Mouse (Mus musculus): Measurements from ENCODE around the gene Chmp3. TPM values are rescaled to one million over a fixed set of nuclear protein-coding genes. Genes with fewer than 3 reads are reported as not detected.

Gene Chmp3
- polyA plus RNA-seq, 1 experiment = 51.7 TPM

DNA sequence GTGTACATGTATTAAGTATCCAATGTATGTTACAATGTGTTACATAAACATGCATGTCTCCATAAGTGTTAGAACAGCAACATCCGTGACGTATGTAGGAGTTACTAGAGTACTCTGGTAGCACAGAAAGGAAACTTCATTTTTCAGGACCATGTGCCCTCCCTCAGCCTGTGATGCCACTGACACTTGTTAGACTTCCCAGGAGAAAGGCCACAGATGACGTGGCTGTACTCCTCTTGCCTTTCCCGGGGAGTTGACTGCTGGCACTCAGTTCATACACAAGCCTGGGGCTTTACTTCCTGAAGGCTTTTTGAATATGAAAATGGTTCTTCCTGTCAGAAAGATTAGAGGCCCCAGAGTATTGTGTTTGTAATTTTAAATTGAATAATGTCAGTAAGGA, 39.5 kb upstream of the Chmp3 start:
- H3K27me3 ChIP-seq (ENCODE audit: control insufficient read depth, insufficient read depth, insufficient read length) = no peaks in the 10 kb centered on the region
- H3K4me3 ChIP-seq (ENCODE audit: insufficient read depth, poor library complexity, severe bottlenecking) = no peak overlapping the region
- H3K79me2 ChIP-seq (ENCODE audit: control insufficient read depth, insufficient read depth) = no peaks in the 10 kb centered on the region
- H3K79me3 ChIP-seq (ENCODE audit: low read depth) = no peaks in the 10 kb centered on the region
- H3K36me3 ChIP-seq (ENCODE audit: control insufficient read depth, insufficient read depth) = peaks cover 3% of the 10 kb centered on the region
- no peak overlapping the region for H3ac ChIP-seq (ENCODE audit: control insufficient read depth, insufficient read length, low read depth)
- TF ChIP-seq MYOG (IDR thresholded peaks at IDR 0.05; ENCODE audit: control insufficient read depth, extremely low read depth, insufficient read length) (no peak), CEBPB (IDR thresholded peaks at IDR 0.05; ENCODE audit: low read depth) (no peak), FOSL1 (IDR thresholded peaks at IDR 0.05; ENCODE audit: insufficient read depth, low read length, poor library complexity, severe bottlenecking) (no peak), CTCF (IDR thresholded peaks at IDR 0.05; ENCODE audit: control insufficient read depth, insufficient read depth, insufficient read length) (no peak), USF1 (IDR thresholded peaks at IDR 0.05; ENCODE audit: low read depth) (no peak), MYOD1 (IDR thresholded peaks at IDR 0.05; ENCODE audit: control insufficient read depth, insufficient read length, low read depth) (no peak), MAX (IDR thresholded peaks at IDR 0.05) (no peak)

DNA sequence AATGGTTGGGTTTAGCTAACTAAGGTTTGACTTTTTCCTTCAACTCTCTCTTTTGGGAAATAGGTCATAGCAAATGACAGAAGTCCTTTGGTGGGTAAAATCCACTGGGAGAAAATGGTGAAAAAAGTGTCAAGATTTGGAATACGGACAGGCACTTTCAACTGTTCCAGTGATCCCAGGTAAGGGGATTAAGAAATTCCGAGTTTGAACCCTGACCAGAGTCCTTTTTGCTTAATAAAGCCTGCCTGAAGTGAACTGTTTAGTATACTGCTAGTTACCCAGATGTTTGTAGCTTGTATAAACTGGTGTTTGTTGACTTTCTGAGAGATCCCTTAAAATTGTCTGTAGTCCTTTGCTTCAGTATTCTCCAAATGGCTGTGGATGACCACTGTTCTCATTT, 37.9 kb upstream of the Chmp3 start:
- no peak overlapping the region for H3K4me3 ChIP-seq (ENCODE audit: insufficient read depth, poor library complexity, severe bottlenecking)
- no peak overlapping the region for H3ac ChIP-seq (ENCODE audit: control insufficient read depth, insufficient read length, low read depth)
- peaks cover 14% of the 10 kb centered on the region for H3K36me3 ChIP-seq (ENCODE audit: control insufficient read depth, insufficient read depth)
- H3K79me3 ChIP-seq (ENCODE audit: low read depth) = no peaks in the 10 kb centered on the region
- TF ChIP-seq MYOG (IDR thresholded peaks at IDR 0.05; ENCODE audit: control insufficient read depth, extremely low read depth, insufficient read length) (no peak), FOSL1 (IDR thresholded peaks at IDR 0.05; ENCODE audit: insufficient read depth, low read length, poor library complexity, severe bottlenecking) (no peak), CTCF (IDR thresholded peaks at IDR 0.05; ENCODE audit: control insufficient read depth, insufficient read depth, insufficient read length) (no peak), USF1 (IDR thresholded peaks at IDR 0.05; ENCODE audit: low read depth) (no peak), MYOD1 (IDR thresholded peaks at IDR 0.05; ENCODE audit: control insufficient read depth, insufficient read length, low read depth) (no peak), CEBPB (IDR thresholded peaks at IDR 0.05; ENCODE audit: low read depth) (no peak), MAX (IDR thresholded peaks at IDR 0.05) (no peak)
- H3K27me3 ChIP-seq (ENCODE audit: control insufficient read depth, insufficient read depth, insufficient read length) = no peaks in the 10 kb centered on the region
- no peaks in the 10 kb centered on the region for H3K79me2 ChIP-seq (ENCODE audit: control insufficient read depth, insufficient read depth)

DNA sequence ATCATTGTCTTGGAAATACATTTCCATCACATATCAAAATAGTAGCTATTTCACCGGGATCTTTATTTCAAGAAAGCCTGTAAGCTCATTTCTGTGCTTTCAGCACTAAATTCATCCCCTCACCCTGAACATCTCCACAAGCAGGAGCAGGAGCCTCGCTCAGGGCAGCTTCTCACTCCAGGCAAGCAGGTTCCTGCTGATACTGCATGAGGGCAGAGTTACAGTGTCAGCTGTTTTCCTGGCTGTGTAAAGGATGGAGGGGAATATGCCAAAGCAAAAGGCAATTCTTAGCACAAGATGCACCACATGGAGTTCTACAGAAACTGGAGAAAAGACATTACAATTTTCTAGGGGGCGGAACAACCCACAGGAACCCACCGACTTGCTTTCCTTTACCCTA, 24.1 kb upstream of the Chmp3 start:
- H3K79me2 ChIP-seq (ENCODE audit: control insufficient read depth, insufficient read depth) = no peaks in the 10 kb centered on the region
- H3K27me3 ChIP-seq (ENCODE audit: control insufficient read depth, insufficient read depth, insufficient read length) = no peaks in the 10 kb centered on the region
- no peak overlapping the region for H3K4me3 ChIP-seq (ENCODE audit: insufficient read depth, poor library complexity, severe bottlenecking)
- H3ac ChIP-seq (ENCODE audit: control insufficient read depth, insufficient read length, low read depth) = no peak overlapping the region
- H3K36me3 ChIP-seq (ENCODE audit: control insufficient read depth, insufficient read depth) = no peaks in the 10 kb centered on the region
- no peak for TF ChIP-seq MYOD1 (IDR thresholded peaks at IDR 0.05; ENCODE audit: control insufficient read depth, insufficient read length, low read depth)
- no peak for TF ChIP-seq MAX (IDR thresholded peaks at IDR 0.05)
- TF ChIP-seq CEBPB (IDR thresholded peaks at IDR 0.05; ENCODE audit: low read depth) = no peak
- no peak for TF ChIP-seq MYOG (IDR thresholded peaks at IDR 0.05; ENCODE audit: control insufficient read depth, extremely low read depth, insufficient read length)
- no peak for TF ChIP-seq USF1 (IDR thresholded peaks at IDR 0.05; ENCODE audit: low read depth)
- H3K79me3 ChIP-seq (ENCODE audit: low read depth) = no peaks in the 10 kb centered on the region

DNA sequence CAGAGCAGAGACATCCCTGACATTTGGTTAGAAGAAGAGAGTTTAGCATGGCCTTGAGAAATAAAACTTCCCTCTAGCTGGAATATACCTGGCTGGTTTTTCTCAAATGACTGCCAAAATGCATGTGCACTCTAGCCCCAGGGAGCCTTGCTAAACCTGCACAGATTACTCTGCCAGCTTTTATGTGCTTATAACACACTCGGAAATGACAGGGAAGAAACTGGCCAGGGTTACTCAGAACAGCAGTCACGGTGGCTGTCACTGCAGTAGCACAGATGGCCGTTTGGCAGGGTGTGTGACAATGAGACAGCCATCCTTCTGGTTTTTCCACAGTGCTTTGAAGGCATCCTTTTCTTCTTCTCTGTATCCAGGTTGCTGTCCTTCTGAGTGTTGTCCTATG, 18.0 kb upstream of the Chmp3 start:
- no peak overlapping the region for H3ac ChIP-seq (ENCODE audit: control insufficient read depth, insufficient read length, low read depth)
- H3K27me3 ChIP-seq (ENCODE audit: control insufficient read depth, insufficient read depth, insufficient read length) = no peaks in the 10 kb centered on the region
- H3K79me3 ChIP-seq (ENCODE audit: low read depth) = no peaks in the 10 kb centered on the region
- TF ChIP-seq MAX (IDR thresholded peaks at IDR 0.05) (no peak), CEBPB (IDR thresholded peaks at IDR 0.05; ENCODE audit: low read depth) (no peak), FOSL1 (IDR thresholded peaks at IDR 0.05; ENCODE audit: insufficient read depth, low read length, poor library complexity, severe bottlenecking) (no peak), MYOD1 (IDR thresholded peaks at IDR 0.05; ENCODE audit: control insufficient read depth, insufficient read length, low read depth) (no peak), CTCF (IDR thresholded peaks at IDR 0.05; ENCODE audit: control insufficient read depth, insufficient read depth, insufficient read length) (no peak), MYOG (IDR thresholded peaks at IDR 0.05; ENCODE audit: control insufficient read depth, extremely low read depth, insufficient read length) (no peak), USF1 (IDR thresholded peaks at IDR 0.05; ENCODE audit: low read depth) (no peak)
- H3K4me3 ChIP-seq (ENCODE audit: insufficient read depth, poor library complexity, severe bottlenecking) = no peak overlapping the region
- no peaks in the 10 kb centered on the region for H3K36me3 ChIP-seq (ENCODE audit: control insufficient read depth, insufficient read depth)
- H3K79me2 ChIP-seq (ENCODE audit: control insufficient read depth, insufficient read depth) = no peaks in the 10 kb centered on the region

DNA sequence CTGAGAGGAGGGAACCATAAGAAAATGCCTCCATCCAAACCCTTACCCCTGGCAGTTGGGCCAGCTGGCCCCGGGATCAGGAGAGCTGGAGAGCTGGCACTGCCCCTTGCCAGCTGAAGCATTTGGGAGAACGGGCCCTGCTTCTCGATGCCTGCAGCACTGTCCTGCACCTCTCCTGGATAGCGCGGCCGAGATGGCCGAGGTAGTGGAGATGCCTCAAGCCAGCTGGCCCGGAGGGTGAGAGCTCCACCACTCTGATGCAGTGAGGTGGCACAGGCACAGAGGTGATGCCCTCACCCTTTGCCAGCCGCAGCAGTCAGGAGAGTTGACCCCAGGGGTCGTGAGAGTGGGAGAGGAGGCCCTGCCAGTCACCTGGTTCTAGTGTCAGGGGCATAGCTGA, 16.5 kb upstream of the Chmp3 start:
- no peak for TF ChIP-seq MYOG (IDR thresholded peaks at IDR 0.05; ENCODE audit: control insufficient read depth, extremely low read depth, insufficient read length)
- no peak for TF ChIP-seq CTCF (IDR thresholded peaks at IDR 0.05; ENCODE audit: control insufficient read depth, insufficient read depth, insufficient read length)
- TF ChIP-seq CEBPB (IDR thresholded peaks at IDR 0.05; ENCODE audit: low read depth) = no peak
- TF ChIP-seq FOSL1 (IDR thresholded peaks at IDR 0.05; ENCODE audit: insufficient read depth, low read length, poor library complexity, severe bottlenecking) = no peak
- TF ChIP-seq MYOD1 (IDR thresholded peaks at IDR 0.05; ENCODE audit: control insufficient read depth, insufficient read length, low read depth) = no peak
- TF ChIP-seq MAX (IDR thresholded peaks at IDR 0.05) = no peak
- TF ChIP-seq USF1 (IDR thresholded peaks at IDR 0.05; ENCODE audit: low read depth) = no peak
- no peak overlapping the region for H3K4me3 ChIP-seq (ENCODE audit: insufficient read depth, poor library complexity, severe bottlenecking)
- H3K36me3 ChIP-seq (ENCODE audit: control insufficient read depth, insufficient read depth) = no peaks in the 10 kb centered on the region
- H3ac ChIP-seq (ENCODE audit: control insufficient read depth, insufficient read length, low read depth) = no peak overlapping the region
- H3K27me3 ChIP-seq (ENCODE audit: control insufficient read depth, insufficient read depth, insufficient read length) = no peaks in the 10 kb centered on the region
- no peaks in the 10 kb centered on the region for H3K79me2 ChIP-seq (ENCODE audit: control insufficient read depth, insufficient read depth)
- H3K79me3 ChIP-seq (ENCODE audit: low read depth) = no peaks in the 10 kb centered on the region

DNA sequence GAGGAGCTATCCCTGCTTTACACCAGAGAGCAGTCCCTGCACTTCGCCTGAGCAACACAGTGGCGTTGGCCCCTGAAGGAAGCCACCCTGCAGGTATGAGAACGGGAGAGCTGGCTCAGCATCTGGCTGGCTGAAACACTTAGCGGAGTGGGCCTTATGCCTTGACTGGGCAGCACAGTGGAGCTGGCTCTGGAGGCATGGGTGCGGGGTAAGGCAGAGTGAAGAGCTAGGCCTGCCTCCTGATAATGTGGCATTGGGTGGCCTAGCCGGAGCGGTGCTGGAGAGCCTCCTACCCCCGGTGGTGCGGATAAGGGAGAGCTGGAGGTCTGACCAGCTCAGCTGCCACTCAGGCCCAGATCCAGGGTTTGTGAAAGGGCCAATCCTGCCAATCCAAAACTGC, 15.8 kb upstream of the Chmp3 start:
- no peak overlapping the region for H3ac ChIP-seq (ENCODE audit: control insufficient read depth, insufficient read length, low read depth)
- no peaks in the 10 kb centered on the region for H3K79me3 ChIP-seq (ENCODE audit: low read depth)
- no peaks in the 10 kb centered on the region for H3K36me3 ChIP-seq (ENCODE audit: control insufficient read depth, insufficient read depth)
- H3K27me3 ChIP-seq (ENCODE audit: control insufficient read depth, insufficient read depth, insufficient read length) = no peaks in the 10 kb centered on the region
- no peaks in the 10 kb centered on the region for H3K79me2 ChIP-seq (ENCODE audit: control insufficient read depth, insufficient read depth)
- no peak for TF ChIP-seq MAX (IDR thresholded peaks at IDR 0.05)
- TF ChIP-seq MYOD1 (IDR thresholded peaks at IDR 0.05; ENCODE audit: control insufficient read depth, insufficient read length, low read depth) = no peak
- no peak for TF ChIP-seq CEBPB (IDR thresholded peaks at IDR 0.05; ENCODE audit: low read depth)
- TF ChIP-seq USF1 (IDR thresholded peaks at IDR 0.05; ENCODE audit: low read depth) = no peak
- no peak for TF ChIP-seq FOSL1 (IDR thresholded peaks at IDR 0.05; ENCODE audit: insufficient read depth, low read length, poor library complexity, severe bottlenecking)
- TF ChIP-seq MYOG (IDR thresholded peaks at IDR 0.05; ENCODE audit: control insufficient read depth, extremely low read depth, insufficient read length) = no peak
- TF ChIP-seq CTCF (IDR thresholded peaks at IDR 0.05; ENCODE audit: control insufficient read depth, insufficient read depth, insufficient read length) = no peak
- no peak overlapping the region for H3K4me3 ChIP-seq (ENCODE audit: insufficient read depth, poor library complexity, severe bottlenecking)

All from C2C12 (cell line).